24 mouse cellular contexts compared by ENCODE assay signal in genomic region chr2:110596932-110597331, GRCm38 (mm10). TPM values are rescaled to one million over a fixed set of nuclear protein-coding genes. Genes with fewer than 3 reads are reported as not detected.
"Had no signal": no experiment of that assay in that cellular context is flagged by ENCODE, and none has a peak within 500 bp of the region (broad histone marks: within the 10 kb centered on the region; RNA-seq: fewer than 3 reads in every experiment).

Gene Slc5a12 (plus strand): TSS chr2:110597298.

- H3K4me3 ChIP-seq: limb, embryonic 13.5 days; myocyte; neural tube, embryonic 15.5 days; stomach, embryonic 15.5 days had no signal

- H3K4me2 ChIP-seq: hindbrain, embryonic 14.5 days; limb, embryonic 13.5 days; neural tube, embryonic 15.5 days; stomach, embryonic 15.5 days had no signal

- H3K4me1 ChIP-seq: limb, embryonic 13.5 days; neural tube, embryonic 15.5 days; stomach, embryonic 15.5 days had no signal

- H3K9ac ChIP-seq: hindbrain, embryonic 14.5 days; limb, embryonic 13.5 days; liver, embryonic 14.5 days; neural tube, embryonic 15.5 days; stomach, embryonic 15.5 days had no signal

- H3K9me3 ChIP-seq: limb, embryonic 13.5 days; neural tube, embryonic 15.5 days; stomach, embryonic 15.5 days had no signal

- H3K27ac ChIP-seq: hindbrain, embryonic 14.5 days; limb, embryonic 13.5 days; liver, embryonic 14.5 days; neural tube, embryonic 15.5 days; stomach, embryonic 15.5 days had no signal

- H3K36me3 ChIP-seq: limb, embryonic 13.5 days; neural tube, embryonic 15.5 days; stomach, embryonic 15.5 days had no signal

- H3K27me3 ChIP-seq: limb, embryonic 13.5 days; neural tube, embryonic 15.5 days; stomach, embryonic 15.5 days had no signal

- DNase-seq: left cerebral cortex, postnatal 4 days; lung, adult 18-20 months; midbrain, embryonic 14.5 days; retina, postnatal 1 day; right cerebral cortex, postnatal 4 days; thymus, adult 2 months; thymus, postnatal 25 days had no signal

RNA-seq across cellular contexts. Expression of gene Slc5a12, which starts in this region (rescaled TPM):
- total RNA-seq: layer of hippocampus, adult 8-10 months; layer of hippocampus, postnatal 14 days; left cerebral cortex, adult 18-20 months; left cerebral cortex, postnatal 10 days; left cerebral cortex, postnatal 4 days; liver, adult 2 months; megakaryocyte-erythroid progenitor cell, adult 5-6 weeks had no signal
- polyA plus RNA-seq: hindbrain, embryonic 14.5 days; limb, embryonic 13.5 days; liver, adult 2 months; liver, embryonic 14.5 days; lung, embryonic 16.5 days; midbrain, embryonic 14.5 days; myocyte; neural tube, embryonic 11.5 days; neural tube, embryonic 15.5 days; spleen, adult 2 months; stomach, embryonic 15.5 days; testis, adult 2 months; thymus, adult 2 months; urinary bladder, adult 2 months had no signal
